Mouse (Mus musculus): ENCODE results near the gene Zfp111.

DNA sequence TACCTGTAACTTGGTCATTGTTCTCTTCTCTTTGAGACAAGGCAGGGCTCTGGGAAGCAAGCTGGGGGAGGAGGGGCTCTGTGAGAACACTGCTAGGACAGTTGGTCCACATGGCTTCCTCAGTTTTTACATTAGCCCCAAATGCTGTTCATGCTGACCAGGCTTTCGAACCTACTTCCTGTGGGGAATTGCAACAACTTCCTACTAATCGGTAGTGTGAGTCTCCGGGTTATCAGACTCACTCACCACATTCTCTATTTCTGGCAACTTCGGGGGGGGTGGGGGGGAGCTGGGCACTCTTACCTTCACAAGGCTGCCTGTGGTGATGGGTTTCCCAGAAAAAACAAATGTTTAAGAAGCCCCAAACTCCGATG, 21.7 kb downstream of the Zfp111 start:
- TF ChIP-seq CTCF (IDR thresholded peaks at IDR 0.05; ENCODE audit: control insufficient read depth, insufficient read depth, insufficient replicate concordance, low read depth, low read length): no peak
- TF ChIP-seq POLR2A (IDR thresholded peaks at IDR 0.05; ENCODE audit: control insufficient read depth, low read depth, low read length): no peak
